Mouse (Mus musculus) liver, embryonic 14.5 days (tissue): ENCODE measurements at regions not wholly inside any gene's neighbourhood (a gene's known extent, or its start where the extent isn't known, plus 50 kb on each side); places are given as distances from the start of the nearest gene placed in this dataset.

Experiments used
- CTCF ChIP-seq: IDR thresholded peaks from 2 replicates; pipeline ENCODE4 v1.5.1; 2016; ENCODE audit warnings: antibody characterized with exemption, low read depth, control low read depth
- EP300 ChIP-seq: IDR thresholded peaks from 2 replicates; pipeline ENCODE4 v1.6.1; 2016; ENCODE audit warnings: antibody characterized with exemption, low read depth

DNA sequence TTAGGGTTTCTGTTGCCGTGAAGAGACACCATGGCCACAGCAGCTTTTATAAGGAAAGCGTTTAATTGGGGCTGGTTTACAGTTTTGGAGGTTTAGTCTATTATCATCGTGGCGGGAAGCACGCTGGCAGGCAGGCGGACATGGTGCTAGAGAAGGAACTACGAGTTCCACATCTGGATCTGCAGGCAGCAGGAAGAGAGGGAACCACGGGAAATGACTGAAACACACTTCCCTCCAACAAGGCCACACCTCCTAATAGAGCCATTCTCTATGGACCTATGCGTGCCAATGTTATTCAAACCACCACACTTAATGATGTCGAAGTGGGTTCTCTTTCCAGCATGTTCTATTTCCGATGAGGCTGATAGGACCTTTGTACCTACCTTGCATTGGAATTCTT is 81.3 kb upstream of the Zfp703 start:
- TF ChIP-seq CTCF (no peak), EP300 (no peak)
